Mouse (Mus musculus) limb, embryonic 10.5 days (tissue): ENCODE data around the gene Foxa2. TPM values are rescaled to one million over a fixed set of nuclear protein-coding genes. Genes with fewer than 3 reads are reported as not detected.

ENCODE experiments used
- DNase-seq: peaks from one replicate; pipeline ENCODE4 v3.0.0-alpha.2; 2017; ENCODE audit warnings: low spot score
- H3K27ac ChIP-seq: fragments of 300-500 bp; sonication (generic); 2 replicates; pipeline ENCODE4 v1.5.1; 2016; ENCODE audit warnings: mild to moderate bottlenecking
- H3K27me3 ChIP-seq: fragments of 300-500 bp; sonication (generic); 2 replicates; pipeline ENCODE4 v1.6.1; 2016; ENCODE audit warnings: low read depth, mild to moderate bottlenecking; ENCODE audit not compliant: poor library complexity, severe bottlenecking
- H3K36me3 ChIP-seq: fragments of 300-500 bp; sonication (generic); 2 replicates; pipeline ENCODE4 v1.6.1; 2016; ENCODE audit warnings: mild to moderate bottlenecking, moderate library complexity
- H3K4me1 ChIP-seq: fragments of 300-500 bp; sonication (generic); 2 replicates; pipeline ENCODE4 v1.6.1; 2016
- H3K4me3 ChIP-seq: fragments of 300-500 bp; sonication (generic); 2 replicates; pipeline ENCODE4 v1.5.1; 2016; ENCODE audit warnings: mild to moderate bottlenecking, moderate library complexity
- H3K9me3 ChIP-seq: fragments of 300-500 bp; sonication (generic); replicated peaks from 2 replicates; pipeline ENCODE4 v1.6.1; 2016; ENCODE audit warnings: mild to moderate bottlenecking
- WGBS: fragments of 180-500 bp; shearing (Covaris S2); methylation state at CpG from one replicate; pipeline ENCODE4 v1.1.7; 2016; 5-methylcytosine and 5-hydroxymethylcytosine counted together
- polyA plus RNA-seq: library from polyadenylated mRNA; unstranded; fragments of >200 nt; fragmentation: Nextera tagmentation; extraction: Ambion mirVana; gene quantifications from 2 replicates; pipeline ENCODE4 v1.2.1, GENCODE M21; 2016

The Foxa2 gene
- polyA plus RNA-seq, 1 experiment from 2014 or later: not detected

GRCm38 (mm10) chr2:148044877-148045539 lies 1.8 kb downstream of the Foxa2 start:
- H3K27me3 ChIP-seq: peaks cover 100% of the 10 kb centered on the region
- under 1% methylated on average over 26 of the region's 26 CpGs for WGBS
- no peaks in the 10 kb centered on the region for H3K9me3 ChIP-seq
- peak; percentile 65 for DNase-seq
- peaks cover 31% of the 10 kb centered on the region for H3K4me1 ChIP-seq
- H3K27ac ChIP-seq: no peak overlapping the region
- H3K4me3 ChIP-seq: peak overlapping the region; percentile 44
- H3K36me3 ChIP-seq: no peaks in the 10 kb centered on the region

- Histone ChIP-seq H3K4me3 (peak overlapping the region; percentile 24), H3K27ac (no peak overlapping the region), H3K27me3 (peaks cover 100% of the 10 kb centered on the region), H3K4me1 (peaks cover 37% of the 10 kb centered on the region), H3K36me3 (no peaks in the 10 kb centered on the region), H3K9me3 (no peaks in the 10 kb centered on the region)
- peak; percentile 66 for DNase-seq
- WGBS: under 1% methylated on average over 71 of the region's 71 CpGs
These were observed 2.5 kb downstream of the Foxa2 start for GRCm38 (mm10) chr2:148043976-148044876.

- Histone ChIP-seq H3K4me1 (peaks cover 31% of the 10 kb centered on the region), H3K9me3 (no peaks in the 10 kb centered on the region), H3K27me3 (peaks cover 100% of the 10 kb centered on the region), H3K36me3 (no peaks in the 10 kb centered on the region), H3K4me3 (no peak overlapping the region), H3K27ac (no peak overlapping the region)
- peak; percentile 67 for DNase-seq
- 4% methylated on average over 17 of the region's 17 CpGs for WGBS
These were observed 3.3 kb downstream of the Foxa2 start for GRCm38 (mm10) chr2:148043271-148043975.

- Histone ChIP-seq H3K27me3 (peaks cover 100% of the 10 kb centered on the region), H3K4me3 (no peak overlapping the region), H3K27ac (no peak overlapping the region), H3K9me3 (no peaks in the 10 kb centered on the region), H3K36me3 (no peaks in the 10 kb centered on the region), H3K4me1 (peaks cover 31% of the 10 kb centered on the region)
- no peak for DNase-seq
- 7% methylated on average over 3 of the region's 3 CpGs for WGBS
These were observed 4.6 kb downstream of the Foxa2 start for GRCm38 (mm10) chr2:148042126-148042640.

GRCm38 (mm10) chr2:148041381-148041780 lies 5.4 kb downstream of the Foxa2 start:
- Histone ChIP-seq H3K27ac (no peak overlapping the region), H3K27me3 (peaks cover 100% of the 10 kb centered on the region)
- DNase-seq: no peak

GRCm38 (mm10) chr2:148040236-148041121 lies 6.3 kb downstream of the Foxa2 start:
- DNase-seq: peak; percentile 58
- 1% methylated on average over 37 of the region's 37 CpGs for WGBS
- Histone ChIP-seq H3K36me3 (no peaks in the 10 kb centered on the region), H3K27me3 (peaks cover 100% of the 10 kb centered on the region), H3K9me3 (no peaks in the 10 kb centered on the region), H3K4me1 (peaks cover 20% of the 10 kb centered on the region), H3K27ac (no peak overlapping the region), H3K4me3 (no peak overlapping the region)

More at GRCm38 (mm10) chr2:148041381-148041780, 5.4 kb downstream of the Foxa2 start:
- H3K36me3 ChIP-seq: no peaks in the 10 kb centered on the region
- H3K4me1 ChIP-seq: peaks cover 29% of the 10 kb centered on the region
- under 1% methylated on average over 5 of the region's 5 CpGs for WGBS
- H3K4me3 ChIP-seq: no peak overlapping the region
- no peaks in the 10 kb centered on the region for H3K9me3 ChIP-seq

- peak; percentile 68 for DNase-seq
- under 1% methylated on average over 53 of the region's 53 CpGs for WGBS
These were observed 7.2 kb downstream of the Foxa2 start for GRCm38 (mm10) chr2:148039351-148040235.

GRCm38 (mm10) chr2:148038366-148039310 lies 8.1 kb downstream of the Foxa2 start:
- 0 out of 2 replicates have a peak, but pooled peaks cover 7% of the 10 kb centered on the region for H3K4me1 ChIP-seq
- H3K4me3 ChIP-seq: no peak overlapping the region
- under 1% methylated on average over 42 of the region's 42 CpGs for WGBS
- no peak overlapping the region for H3K27ac ChIP-seq
- H3K36me3 ChIP-seq: no peaks in the 10 kb centered on the region
- H3K9me3 ChIP-seq: no peaks in the 10 kb centered on the region
- DNase-seq: peak; percentile 65
- H3K27me3 ChIP-seq: peaks cover 100% of the 10 kb centered on the region

More at GRCm38 (mm10) chr2:148039351-148040235, 7.2 kb downstream of the Foxa2 start:
- H3K4me3 ChIP-seq: no peak overlapping the region
- no peak overlapping the region for H3K27ac ChIP-seq
- peaks cover 11% of the 10 kb centered on the region for H3K4me1 ChIP-seq
- peaks cover 100% of the 10 kb centered on the region for H3K27me3 ChIP-seq
- no peaks in the 10 kb centered on the region for H3K36me3 ChIP-seq
- no peaks in the 10 kb centered on the region for H3K9me3 ChIP-seq

- Histone ChIP-seq H3K4me3 (no peak overlapping the region), H3K4me1 (0 out of 2 replicates have a peak, but pooled peaks cover 7% of the 10 kb centered on the region), H3K27me3 (peaks cover 99% of the 10 kb centered on the region), H3K36me3 (no peaks in the 10 kb centered on the region), H3K9me3 (no peaks in the 10 kb centered on the region), H3K27ac (no peak overlapping the region)
- DNase-seq: no peak
- WGBS: 0% methylated on average over 4 of the region's 4 CpGs
These were observed 10.1 kb downstream of the Foxa2 start for GRCm38 (mm10) chr2:148036611-148037160.

GRCm38 (mm10) chr2:148030991-148031675 lies 15.6 kb downstream of the Foxa2 start:
- no peaks in the 10 kb centered on the region for H3K9me3 ChIP-seq
- 2% methylated on average over 6 of the region's 6 CpGs for WGBS
- DNase-seq: no peak
- peaks cover 99% of the 10 kb centered on the region for H3K27me3 ChIP-seq
- peaks cover 12% of the 10 kb centered on the region; the same call in 1 of the 2 replicates for H3K4me1 ChIP-seq
- no peak overlapping the region for H3K4me3 ChIP-seq
- H3K27ac ChIP-seq: no peak overlapping the region
- no peaks in the 10 kb centered on the region for H3K36me3 ChIP-seq
